Mouse (Mus musculus): ENCODE results near the gene Trim60.

Gene Trim60

GRCm38 (mm10) chr8:64987731-64988130 is 30.7 kb downstream of the Trim60 start, which contains the start of gene Trim75:
Gene Trim75, minus strand, starts transcription at chr8:64987831.
- DNase-seq (ENCODE audit: low read depth, low spot score): no peak

GRCm38 (mm10) chr8:64983150-64983897 is 35.1 kb downstream of the Trim60 start:
- no peak for DNase-seq (ENCODE audit: low read depth, low spot score)

GRCm38 (mm10) chr8:64962836-64963235 is 55.5 kb downstream of the Trim60 start:
- DNase-seq (ENCODE audit: low read depth, low spot score): peak; percentile 24

DNA sequence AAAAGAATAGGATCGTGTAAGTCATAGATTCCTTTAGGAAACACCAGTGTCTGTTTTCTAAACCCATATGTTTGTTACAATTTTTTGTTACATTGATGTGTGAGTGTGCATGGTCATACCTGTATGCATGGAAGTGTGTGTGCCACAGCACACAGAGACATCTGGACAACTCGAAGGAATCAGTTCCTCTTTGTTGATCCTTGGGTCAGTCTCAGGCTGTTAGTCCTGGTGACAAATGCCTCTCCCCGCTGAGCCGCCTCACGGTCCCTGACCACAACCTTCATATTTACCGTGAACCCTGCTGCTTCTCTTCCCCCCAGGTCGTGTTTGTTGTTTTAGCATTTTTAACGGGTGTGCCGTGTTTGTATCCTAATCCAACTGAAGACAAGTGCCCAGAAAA is 59.4 kb downstream of the Trim60 start:
- no peak for DNase-seq (ENCODE audit: low read depth, low spot score)

DNA sequence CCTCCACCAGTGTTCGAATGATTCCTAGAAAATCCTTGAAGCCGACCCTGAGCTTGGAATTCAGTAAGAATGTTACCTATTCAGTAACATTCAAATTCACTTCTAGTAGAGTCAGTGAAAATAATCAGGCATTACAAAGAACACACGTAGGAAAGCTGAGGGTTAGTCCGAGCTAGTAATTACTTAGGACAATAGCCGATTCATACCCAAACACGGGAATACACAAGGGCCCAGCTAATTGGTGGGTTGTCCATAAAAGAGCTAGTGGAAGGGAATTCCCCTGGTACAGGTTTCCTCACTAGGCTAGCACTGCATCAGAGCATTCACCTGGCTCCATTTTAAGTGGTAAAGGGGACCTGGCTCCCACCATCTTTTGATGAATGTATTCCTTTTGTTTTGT is 66.3 kb downstream of the Trim60 start:
- DNase-seq (ENCODE audit: low read depth, low spot score): no peak
